9 mouse cellular contexts compared by ENCODE assay signal in the genomic region with DNA sequence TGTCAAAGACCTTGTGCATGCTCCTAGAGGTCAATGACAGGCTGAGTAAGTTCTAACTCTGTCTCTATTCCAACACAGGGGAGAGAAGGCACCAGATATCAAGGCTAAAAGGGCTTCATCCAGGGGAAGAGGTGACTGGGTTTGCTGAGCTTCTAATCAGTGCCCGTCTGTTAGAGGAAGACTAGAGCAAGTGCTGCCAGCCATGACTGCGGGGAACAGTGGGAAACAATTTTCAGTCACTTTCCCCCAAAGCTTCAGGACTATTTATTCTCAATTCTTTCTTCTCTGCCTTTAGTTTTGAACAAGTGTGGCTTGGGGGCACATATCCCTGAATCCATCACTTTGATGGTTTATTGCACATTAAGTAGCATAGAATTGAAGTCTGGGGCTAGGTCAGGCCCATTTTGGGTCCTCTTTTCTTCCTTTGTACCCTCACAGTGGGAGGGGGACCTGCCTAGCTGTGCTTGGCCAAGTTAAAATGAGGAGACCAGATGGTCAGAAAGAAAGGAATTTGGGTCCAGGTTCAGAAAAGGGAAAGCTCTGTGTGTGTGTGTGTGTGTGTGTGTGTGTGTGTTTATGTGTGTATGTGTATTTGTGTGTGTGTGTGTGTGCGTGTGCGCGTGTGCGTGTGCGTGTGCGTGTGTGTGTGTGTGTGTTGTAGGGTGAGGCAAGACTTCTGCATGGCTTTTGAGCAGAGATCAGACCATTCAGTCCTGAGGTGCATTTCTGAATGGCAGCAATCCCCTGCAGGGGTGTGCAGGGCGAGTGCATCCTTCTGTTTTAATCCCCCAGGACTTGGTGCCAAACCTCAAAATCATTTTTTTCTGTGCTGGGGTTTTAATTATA.
DNase-seq lines count a peak whose midpoint lies in the region; ATAC-seq and TF ChIP-seq lines count a peak whose summit lies in the region.
"Had no signal": no experiment of that assay in that cellular context is flagged by ENCODE, and none has a peak within 500 bp of the region (broad histone marks: within the 10 kb centered on the region; RNA-seq: fewer than 3 reads in every experiment).

No protein-coding gene starts in this region.

- DNase-seq in R1 (ENCODE audit: low read depth, low spot score): peak; percentile 24
- DNase-seq in brain, adult 2 months (ENCODE audit: low read depth, low spot score): peak; percentile 88
- no peak for DNase-seq in liver, postnatal 0 days
- DNase-seq in ovary, postnatal 14 days (ENCODE audit: low spot score): no peak
- no peak for DNase-seq in kidney, postnatal 14 days

- H3K9me3 ChIP-seq in embryonic facial prominence, embryonic 13.5 days: no peaks in the 10 kb centered on the region
- H3K9me3 ChIP-seq in hindbrain, embryonic 15.5 days: no peaks in the 10 kb centered on the region
- H3K9me3 ChIP-seq in liver, postnatal 0 days (ENCODE audit: low read length): no peaks in the 10 kb centered on the region
- H3K9me3 ChIP-seq in liver, embryonic 12.5 days (replicated peaks): no peaks in the 10 kb centered on the region

- TF ChIP-seq CTCF in liver, postnatal 0 days (IDR thresholded peaks at IDR 0.05; ENCODE audit: low read depth): no peak

- H3K36me3 ChIP-seq in embryonic facial prominence, embryonic 13.5 days: no peaks in the 10 kb centered on the region
- H3K36me3 ChIP-seq in hindbrain, embryonic 15.5 days: no peaks in the 10 kb centered on the region
- no peaks in the 10 kb centered on the region for H3K36me3 ChIP-seq in liver, postnatal 0 days (replicated peaks; ENCODE audit: insufficient read depth, low read length)
- H3K36me3 ChIP-seq in liver, embryonic 12.5 days: no peaks in the 10 kb centered on the region

- no peak overlapping the region for H3K4me3 ChIP-seq in embryonic facial prominence, embryonic 13.5 days
- H3K4me3 ChIP-seq in hindbrain, embryonic 15.5 days: no peak overlapping the region
- no peak overlapping the region for H3K4me3 ChIP-seq in liver, postnatal 0 days (ENCODE audit: low read depth, low read length)
- no peak overlapping the region for H3K4me3 ChIP-seq in liver, embryonic 12.5 days

- WGBS in embryonic facial prominence, embryonic 13.5 days: 60% methylated on average over 9 of the region's 9 CpGs
- 54% methylated on average over 9 of the region's 9 CpGs for WGBS in hindbrain, embryonic 15.5 days
- WGBS in liver, postnatal 0 days (ENCODE audit: insufficient replicate concordance): 82% methylated on average over 9 of the region's 9 CpGs
- 83% methylated on average over 9 of the region's 9 CpGs for WGBS in liver, embryonic 12.5 days (ENCODE audit: insufficient replicate concordance)

- H3K9ac ChIP-seq in embryonic facial prominence, embryonic 13.5 days: no peak overlapping the region
- H3K9ac ChIP-seq in hindbrain, embryonic 15.5 days: no peak overlapping the region
- no peak overlapping the region for H3K9ac ChIP-seq in liver, postnatal 0 days (replicated peaks)
- no peak overlapping the region for H3K9ac ChIP-seq in liver, embryonic 12.5 days

- ATAC-seq in embryonic facial prominence, embryonic 13.5 days (ENCODE audit: insufficient number of reproducible peaks, insufficient read depth, low FRiP score, low TSS enrichment, low read depth): no peak
- no peak for ATAC-seq in hindbrain, embryonic 15.5 days (ENCODE audit: low FRiP score, low read depth)
- no peak for ATAC-seq in liver, postnatal 0 days
- no peak for ATAC-seq in liver, embryonic 12.5 days
- ATAC-seq: intestine, postnatal 0 days had no signal

- no peak for TF ChIP-seq EP300 in liver, postnatal 0 days (IDR thresholded peaks at IDR 0.05; ENCODE audit: low read depth)

- peaks cover 34% of the 10 kb centered on the region for H3K4me1 ChIP-seq in embryonic facial prominence, embryonic 13.5 days
- H3K4me1 ChIP-seq in hindbrain, embryonic 15.5 days (replicated peaks): peaks cover 23% of the 10 kb centered on the region
- peaks cover 5% of the 10 kb centered on the region for H3K4me1 ChIP-seq in liver, postnatal 0 days (ENCODE audit: insufficient read depth)
- H3K4me1 ChIP-seq in liver, embryonic 12.5 days: peaks cover 10% of the 10 kb centered on the region; the same call in 1 of the 2 replicates

- no peaks in the 10 kb centered on the region for H3K27me3 ChIP-seq in embryonic facial prominence, embryonic 13.5 days
- H3K27me3 ChIP-seq in hindbrain, embryonic 15.5 days: no peaks in the 10 kb centered on the region
- no peaks in the 10 kb centered on the region for H3K27me3 ChIP-seq in liver, postnatal 0 days (ENCODE audit: insufficient read depth, low read length)
- H3K27me3 ChIP-seq in liver, embryonic 12.5 days (replicated peaks): no peaks in the 10 kb centered on the region

- H3K4me2 ChIP-seq in embryonic facial prominence, embryonic 13.5 days: no peak overlapping the region
- H3K4me2 ChIP-seq in hindbrain, embryonic 15.5 days: no peak overlapping the region
- H3K4me2 ChIP-seq in liver, postnatal 0 days (ENCODE audit: low read depth, low read length): no peak overlapping the region
- no peak overlapping the region for H3K4me2 ChIP-seq in liver, embryonic 12.5 days

- H3K27ac ChIP-seq in embryonic facial prominence, embryonic 13.5 days: peak overlapping the region; percentile 41; the same call in 1 of the 2 replicates
- peak overlapping the region; percentile 56 for H3K27ac ChIP-seq in hindbrain, embryonic 15.5 days (replicated peaks)
- no peak overlapping the region for H3K27ac ChIP-seq in liver, postnatal 0 days (ENCODE audit: low read depth)
- H3K27ac ChIP-seq in liver, embryonic 12.5 days: no peak overlapping the region

Comparison
In these comparisons a context has a peak if more than half of its experiments do, and no peak if none do; other contexts are left out.
1. DNase-seq: peak in R1 (single experiment) and brain, adult 2 months (single experiment); none in liver, postnatal 0 days (single experiment), ovary, postnatal 14 days (single experiment) and kidney, postnatal 14 days (single experiment).
2. H3K27ac ChIP-seq: peak in embryonic facial prominence, embryonic 13.5 days (single experiment) and hindbrain, embryonic 15.5 days (single experiment); none in liver, postnatal 0 days (single experiment) and liver, embryonic 12.5 days (single experiment).